Mouse (Mus musculus): Measurements from ENCODE around the gene Tmem29. TPM values are rescaled to one million over a fixed set of nuclear protein-coding genes. Genes with fewer than 3 reads are reported as not detected.
"Not testable (repeated sequence)": the region's sequence is repeated elsewhere in the genome, so short reads cannot be mapped to it uniquely, and the experiment has no call there.

Gene Tmem29
- 16.5 and 18.0 TPM in 2 replicates for polyA plus RNA-seq (2016; fragmentation: Nextera tagmentation; extraction: Ambion mirVana)

DNA sequence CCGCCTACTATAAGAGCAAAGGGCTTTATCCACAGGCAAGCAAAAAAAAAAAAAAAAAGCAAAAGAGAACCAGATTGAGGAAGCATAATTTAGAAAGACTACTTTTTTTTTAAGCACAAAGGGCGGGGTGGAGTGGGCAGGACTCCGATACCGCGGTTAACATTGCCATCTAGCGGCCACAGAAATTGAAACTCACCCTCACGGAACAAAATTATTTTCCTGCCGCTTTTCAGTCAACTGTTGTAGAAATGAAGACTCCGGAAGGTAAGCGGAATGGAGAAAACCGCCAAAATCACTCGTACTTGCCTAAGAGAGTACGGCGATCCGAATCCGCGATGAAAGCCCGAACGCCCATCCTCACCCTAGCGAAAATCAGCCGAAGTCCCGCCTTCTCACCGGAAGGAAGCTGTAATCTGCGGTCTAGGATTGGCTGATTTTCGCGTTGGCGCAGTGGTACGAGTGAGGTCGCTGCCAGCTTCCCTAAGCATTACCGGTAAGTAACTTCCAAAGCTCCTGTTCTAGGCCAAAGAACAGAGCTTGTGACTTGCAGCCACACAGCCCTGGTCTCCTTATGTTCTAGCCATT lies at the start of gene Tmem29:
Gene Tmem29, minus strand, starts transcription at position 389 of the 585 bp plus-strand sequence.
- Histone ChIP-seq H3K4me2 (peak within 1 kb of the TSS; percentile 62), H3K27ac (peak within 1 kb of the TSS; percentile 66; the same call in 1 of the 2 replicates), H3K36me3 (no peaks in the 10 kb centered on the region), H3K27me3 (replicated peaks) (no peaks in the 10 kb centered on the region), H3K9me3 (replicated peaks) (no peaks in the 10 kb centered on the region), H3K4me3 (peak within 1 kb of the TSS; percentile 62), H3K4me1 (peaks cover 16% of the 10 kb centered on the region), H3K9ac (peak within 1 kb of the TSS; percentile 65)
- ATAC-seq = peak; percentile 97
- whole genome bisulfite sequencing (ENCODE audit: insufficient replicate concordance) = 1% methylated on average over 30 of the region's 30 CpGs

DNA sequence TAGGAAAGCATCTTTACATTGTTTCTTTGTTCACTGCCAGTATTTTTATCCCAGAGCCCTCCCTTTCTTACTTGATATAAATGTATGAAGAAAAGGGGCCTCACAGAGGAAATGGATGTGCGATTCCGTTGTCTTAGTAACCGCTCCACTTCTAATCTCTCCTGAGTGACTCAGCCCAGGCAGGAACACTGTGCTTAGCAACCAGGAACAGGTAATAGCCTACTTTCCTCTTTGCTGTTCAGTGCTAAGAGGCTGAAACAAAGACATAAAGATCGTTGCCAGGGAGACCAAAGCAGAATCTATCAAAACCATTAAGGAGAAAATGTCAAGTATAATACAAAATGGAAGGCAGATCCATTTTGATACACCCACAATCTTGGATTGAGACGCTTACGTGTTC lies 49.7 kb upstream of the Tmem29 start:
- H3K4me3 ChIP-seq = no peak overlapping the region
- H3K27ac ChIP-seq = no peak overlapping the region
- H3K9me3 ChIP-seq (replicated peaks) = no peaks in the 10 kb centered on the region
- H3K4me2 ChIP-seq = no peak overlapping the region
- no peak for ATAC-seq
- WGBS (ENCODE audit: insufficient replicate concordance) = 72% methylated on average over 6 of the region's 6 CpGs
- no peak overlapping the region for H3K9ac ChIP-seq
- H3K36me3 ChIP-seq = no peaks in the 10 kb centered on the region
- H3K27me3 ChIP-seq (replicated peaks) = no peaks in the 10 kb centered on the region
- peaks cover 22% of the 10 kb centered on the region for H3K4me1 ChIP-seq

DNA sequence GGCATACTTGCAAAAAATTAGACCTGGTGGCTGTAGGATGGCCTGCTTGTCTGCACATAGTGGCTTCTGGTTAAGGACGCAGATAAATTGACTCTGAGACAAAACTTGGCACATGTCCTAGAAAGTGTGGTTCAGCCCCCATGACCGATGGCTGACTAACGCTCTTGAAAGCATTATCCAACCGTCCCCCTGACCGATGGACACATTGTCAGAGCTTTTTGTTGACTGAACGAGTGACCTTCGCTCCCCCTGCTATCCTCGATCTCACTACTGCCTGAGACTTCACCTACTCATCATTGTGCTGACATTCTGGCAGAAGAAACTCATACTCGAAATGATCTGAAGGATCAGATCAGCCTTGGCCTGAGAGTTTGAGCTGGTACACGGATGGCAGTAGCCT lies 28.9 kb upstream of the Tmem29 start:
- not testable (repeated sequence) for H3K9ac ChIP-seq; H3K9me3 ChIP-seq (replicated peaks); ATAC-seq; H3K4me1 ChIP-seq; H3K4me3 ChIP-seq; H3K27me3 ChIP-seq (replicated peaks); H3K4me2 ChIP-seq; H3K36me3 ChIP-seq; H3K27ac ChIP-seq
- WGBS (ENCODE audit: insufficient replicate concordance) = 57% methylated on average over 3 of the region's 10 CpGs

GRCm38 (mm10) chrX:150486314-150487030 lies 27.5 kb upstream of the Tmem29 start:
- not testable (repeated sequence) for H3K9me3 ChIP-seq (replicated peaks); H3K9ac ChIP-seq; H3K36me3 ChIP-seq; H3K27me3 ChIP-seq (replicated peaks); H3K4me1 ChIP-seq; ATAC-seq
- Histone ChIP-seq H3K27ac (peak overlapping the region; percentile 60; the same call in 1 of the 2 replicates), H3K4me2 (peak overlapping the region; percentile 50), H3K4me3 (peak overlapping the region; percentile 30)
- WGBS (ENCODE audit: insufficient replicate concordance) = 13% methylated on average over 11 of the region's 22 CpGs

- H3K27me3 ChIP-seq (replicated peaks) = no peaks in the 10 kb centered on the region
- H3K36me3 ChIP-seq = no peaks in the 10 kb centered on the region
- H3K9me3 ChIP-seq (replicated peaks) = no peaks in the 10 kb centered on the region
- peak; percentile 98 for ATAC-seq
- WGBS (ENCODE audit: insufficient replicate concordance) = under 1% methylated on average over 34 of the region's 34 CpGs
- peak overlapping the region; percentile 51 for H3K4me2 ChIP-seq
- H3K4me1 ChIP-seq = peaks cover 8% of the 10 kb centered on the region
- peak overlapping the region; percentile 63 for H3K4me3 ChIP-seq
- H3K27ac ChIP-seq = peak overlapping the region; percentile 77
- peak overlapping the region; percentile 63 for H3K9ac ChIP-seq
Observed at GRCm38 (mm10) chrX:150477854-150478780, 19.2 kb upstream of the Tmem29 start.

- Histone ChIP-seq H3K4me1 (peaks cover 21% of the 10 kb centered on the region), H3K4me2 (no peak overlapping the region), H3K9ac (no peak overlapping the region), H3K9me3 (replicated peaks) (no peaks in the 10 kb centered on the region), H3K4me3 (no peak overlapping the region), H3K27ac (no peak overlapping the region), H3K27me3 (replicated peaks) (no peaks in the 10 kb centered on the region), H3K36me3 (no peaks in the 10 kb centered on the region)
- no peak for ATAC-seq
- WGBS (ENCODE audit: insufficient replicate concordance) = 65% methylated on average over 1 of the region's 1 CpGs
Observed at GRCm38 (mm10) chrX:150471416-150471815, 12.5 kb upstream of the Tmem29 start.

GRCm38 (mm10) chrX:150468266-150468665 lies 9.3 kb upstream of the Tmem29 start:
- H3K27me3 ChIP-seq (replicated peaks) = no peaks in the 10 kb centered on the region
- H3K27ac ChIP-seq = no peak overlapping the region
- H3K4me2 ChIP-seq = no peak overlapping the region
- no peak for ATAC-seq
- H3K9me3 ChIP-seq (replicated peaks) = no peaks in the 10 kb centered on the region
- WGBS (ENCODE audit: insufficient replicate concordance) = 64% methylated on average over 2 of the region's 2 CpGs
- no peaks in the 10 kb centered on the region for H3K36me3 ChIP-seq
- H3K9ac ChIP-seq = no peak overlapping the region
- peaks cover 28% of the 10 kb centered on the region for H3K4me1 ChIP-seq
- H3K4me3 ChIP-seq = no peak overlapping the region

DNA sequence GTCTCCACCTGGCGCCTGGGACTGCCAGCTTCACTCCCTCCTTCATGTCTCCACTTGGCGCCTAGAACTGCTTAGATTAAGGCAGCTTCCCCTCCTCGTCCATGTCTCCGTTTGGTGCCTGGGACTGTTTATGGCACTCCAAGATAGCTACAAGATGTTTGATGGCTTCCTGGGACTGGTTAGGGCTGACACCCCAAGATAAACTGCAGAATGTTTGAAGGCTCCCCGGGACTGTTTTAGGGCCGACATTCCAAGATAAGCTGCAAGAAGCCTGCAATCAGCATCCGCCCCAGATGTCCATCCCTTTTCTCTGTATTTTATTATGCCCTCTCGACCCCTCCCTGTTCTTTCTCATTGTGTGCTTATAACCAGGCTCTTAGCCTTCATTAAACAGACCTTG lies 7.9 kb upstream of the Tmem29 start:
- H3K36me3 ChIP-seq; H3K9ac ChIP-seq; H3K9me3 ChIP-seq (replicated peaks); H3K27me3 ChIP-seq (replicated peaks); H3K4me3 ChIP-seq: not testable (repeated sequence)
- Histone ChIP-seq H3K27ac (peak overlapping the region; percentile 82), H3K4me1 (peaks cover 28% of the 10 kb centered on the region), H3K4me2 (peak overlapping the region; percentile 32)
- 31% methylated on average over 8 of the region's 8 CpGs for WGBS (ENCODE audit: insufficient replicate concordance)
- peak; percentile 82 for ATAC-seq

GRCm38 (mm10) chrX:150460143-150460542 lies 1.2 kb upstream of the Tmem29 start:
- no peak for ATAC-seq
- Histone ChIP-seq H3K36me3 (no peaks in the 10 kb centered on the region), H3K27ac (0 out of 2 replicates have a peak overlapping the region, but pooled peaks have one; percentile 66), H3K4me2 (peak overlapping the region; percentile 62), H3K4me3 (no peak overlapping the region), H3K27me3 (replicated peaks) (no peaks in the 10 kb centered on the region), H3K9ac (no peak overlapping the region), H3K9me3 (replicated peaks) (no peaks in the 10 kb centered on the region), H3K4me1 (peaks cover 16% of the 10 kb centered on the region)
- 34% methylated on average over 2 of the region's 2 CpGs for WGBS (ENCODE audit: insufficient replicate concordance)

GRCm38 (mm10) chrX:150459411-150459927 lies 515 bp upstream of the Tmem29 start:
- Histone ChIP-seq H3K9me3 (replicated peaks) (no peaks in the 10 kb centered on the region), H3K4me1 (peaks cover 16% of the 10 kb centered on the region), H3K36me3 (no peaks in the 10 kb centered on the region), H3K4me2 (peak overlapping the region; percentile 62), H3K27me3 (replicated peaks) (no peaks in the 10 kb centered on the region), H3K9ac (peak overlapping the region; percentile 65), H3K27ac (peak overlapping the region; percentile 66; the same call in 1 of the 2 replicates), H3K4me3 (peak overlapping the region; percentile 62)
- 51% methylated on average over 8 of the region's 8 CpGs for WGBS (ENCODE audit: insufficient replicate concordance)
- no peak for ATAC-seq

DNA sequence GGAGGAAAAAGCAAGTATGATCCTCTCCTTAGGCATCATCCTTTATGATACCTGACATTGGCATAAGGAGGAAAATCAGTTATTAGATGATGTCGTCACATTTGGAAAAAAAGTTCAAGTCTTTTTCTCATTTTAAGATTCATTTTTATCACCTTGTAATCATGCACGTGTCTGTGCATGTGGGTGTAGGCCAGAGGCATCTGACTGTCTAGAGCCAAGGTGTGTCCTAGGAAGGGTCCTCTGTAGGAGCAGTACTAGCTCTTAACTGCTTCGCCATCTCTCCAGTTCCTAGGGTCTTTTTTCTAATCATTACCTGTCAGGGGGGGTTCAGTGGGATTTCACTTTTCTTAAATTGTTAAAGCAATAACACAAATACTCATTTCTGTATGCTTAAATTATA lies 818 bp downstream of the Tmem29 start:
- Histone ChIP-seq H3K36me3 (no peaks in the 10 kb centered on the region), H3K27ac (no peak overlapping the region), H3K27me3 (replicated peaks) (no peaks in the 10 kb centered on the region), H3K4me2 (peak overlapping the region; percentile 49), H3K4me3 (peak overlapping the region; percentile 62), H3K9me3 (replicated peaks) (no peaks in the 10 kb centered on the region), H3K4me1 (peaks cover 16% of the 10 kb centered on the region), H3K9ac (no peak overlapping the region)
- no peak for ATAC-seq
- WGBS (ENCODE audit: insufficient replicate concordance) = 49% methylated on average over 3 of the region's 3 CpGs
